Mouse (Mus musculus) left cerebral cortex, postnatal 25 days (tissue): ENCODE results near the gene Myo3b. TPM values are rescaled to one million over a fixed set of nuclear protein-coding genes. Genes with fewer than 3 reads are reported as not detected.

ENCODE experiments used
- DNase-seq, 2 experiments: peaks; one replicate each; pipeline ENCODE4 v3.0.0; 2022; ENCODE audit warnings: low spot score in 2 of 2, mixed read lengths in 1 of 2
- intact Hi-C: fragments of 180-260 bp; cut with DNase I; formaldehyde crosslinking; loops from one replicate; pipeline ENCODE4 v1.15.1; 2025
- total RNA-seq, 2 experiments: library from RNA; stranded (reverse); gene quantifications; 2 replicates each; pipeline ENCODE4 v1.2.3; 2021

Myo3b gene
- total RNA-seq, 2 experiments from 2014 or later = 0.71 to 1.2 TPM

- DNase-seq = no peak
- intact Hi-C loops = no loop called here
Observed at GRCm38 (mm10) chr2:70404301-70404700, 365.4 kb downstream of the Myo3b start.

GRCm38 (mm10) chr2:70406846-70407245 is 367.9 kb downstream of the Myo3b start:
- no peak for DNase-seq
- intact Hi-C loops = no loop called here

GRCm38 (mm10) chr2:70407729-70408128 is 368.8 kb downstream of the Myo3b start:
- intact Hi-C loops = no loop called here
- no peak for DNase-seq

- intact Hi-C loops = no loop called here
- DNase-seq = no peak
Observed at GRCm38 (mm10) chr2:70410298-70410885, 371.5 kb downstream of the Myo3b start.

- intact Hi-C loops = no loop called here
- DNase-seq = no peak
Observed at GRCm38 (mm10) chr2:70412315-70412714, 373.4 kb downstream of the Myo3b start.

GRCm38 (mm10) chr2:70414386-70414785 is 375.5 kb downstream of the Myo3b start:
- intact Hi-C loops = no loop called here
- DNase-seq = no peak

- intact Hi-C loops = no loop called here
- no peak for DNase-seq
Observed at GRCm38 (mm10) chr2:70415521-70415920, 376.6 kb downstream of the Myo3b start.

- DNase-seq = no peak
- intact Hi-C loops = no loop called here
Observed at GRCm38 (mm10) chr2:70419336-70419735, 380.4 kb downstream of the Myo3b start.

GRCm38 (mm10) chr2:70421144-70421874 is 382.4 kb downstream of the Myo3b start:
- no peak for DNase-seq

GRCm38 (mm10) chr2:70425611-70426010 is 386.7 kb downstream of the Myo3b start:
- DNase-seq = no peak
- intact Hi-C loops = no loop called here

More at GRCm38 (mm10) chr2:70421144-70421874, 382.4 kb downstream of the Myo3b start:
- intact Hi-C loops = no loop called here

GRCm38 (mm10) chr2:70443035-70443434 is 404.1 kb downstream of the Myo3b start:
- peak in 1 of 2 experiments; percentile 25 for DNase-seq
- intact Hi-C loops = loop anchor here (5.0 kb wide), 1 partner anchor 316 kb away; no protein-coding TSS in a partner anchor

GRCm38 (mm10) chr2:70444141-70444540 is 405.2 kb downstream of the Myo3b start:
- intact Hi-C loops = loop anchor here (5.0 kb wide), 1 partner anchor 317 kb away; no protein-coding TSS in a partner anchor
- DNase-seq = no peak

GRCm38 (mm10) chr2:70456205-70456604 is 417.3 kb downstream of the Myo3b start:
- DNase-seq = no peak
- intact Hi-C loops = no loop called here

- intact Hi-C loops = no loop called here
- DNase-seq = no peak
Observed at GRCm38 (mm10) chr2:70463606-70464005, 424.7 kb downstream of the Myo3b start.

GRCm38 (mm10) chr2:70471136-70471535 is 432.2 kb downstream of the Myo3b start:
- no peak for DNase-seq
- intact Hi-C loops = loop anchor here (5.0 kb wide), 1 partner anchor 1076 kb away; the partner anchor contains the start of gene Dlx2

- intact Hi-C loops = loop anchor here (5.0 kb wide), 1 partner anchor 1075 kb away; the partner anchor contains the start of gene Dlx2
- DNase-seq = no peak
Observed at GRCm38 (mm10) chr2:70471861-70472620, 433.1 kb downstream of the Myo3b start.
